Mouse (Mus musculus) G1E (cell line): ENCODE measurements around the gene Eps15l1. TPM values are rescaled to one million over a fixed set of nuclear protein-coding genes. Genes with fewer than 3 reads are reported as not detected.

Experiments used
- ATAC-seq: 2 replicates; pipeline ENCODE4 v1.8.0; 2016; ENCODE audit warnings: mild to moderate bottlenecking; ENCODE audit not compliant: insufficient number of reproducible peaks, poor library complexity, low FRiP score, severe bottlenecking; ENCODE audit errors: extremely low read depth
- DNase-seq: peaks from one replicate; pipeline ENCODE4 v3.0.0; 2012; ENCODE audit warnings: low spot score
- H3K27me3 ChIP-seq: 2 replicates; pipeline ENCODE4 v1.6.1; 2012; ENCODE audit warnings: mild to moderate bottlenecking, low read length, inconsistent platforms; ENCODE audit not compliant: insufficient read depth
- H3K36me3 ChIP-seq: replicated peaks from 2 replicates; pipeline ENCODE3; 2012; ENCODE audit warnings: mild to moderate bottlenecking, inconsistent platforms
- H3K4me1 ChIP-seq: 2 replicates; pipeline ENCODE4 v1.6.1; 2012; ENCODE audit warnings: low read depth, low read length, inconsistent platforms, mixed read lengths; ENCODE audit not compliant: insufficient read depth
- H3K4me3 ChIP-seq: 2 replicates; pipeline ENCODE4 v1.5.1; 2012; ENCODE audit warnings: low read depth, mild to moderate bottlenecking, inconsistent platforms, low read length, moderate library complexity, mixed read lengths
- H3K9me3 ChIP-seq: replicated peaks from 2 replicates; pipeline ENCODE4 v1.6.1; 2012; ENCODE audit warnings: inconsistent platforms
- CTCF ChIP-seq: IDR thresholded peaks from 2 replicates; pipeline ENCODE4 v1.5.1; 2012; ENCODE audit warnings: low read depth, low read length, inconsistent platforms, mixed read lengths
- GATA1 ChIP-seq: IDR thresholded peaks from 2 replicates; pipeline ENCODE4 v1.6.1; 2012; ENCODE audit warnings: borderline replicate concordance, low read length, inconsistent platforms, mixed read lengths
- GATA2 ChIP-seq: IDR thresholded peaks from 2 replicates; pipeline ENCODE4 v1.6.1; 2012; ENCODE audit warnings: low read depth, low read length, inconsistent platforms, borderline replicate concordance
- POLR2AphosphoS5 ChIP-seq: IDR thresholded peaks from 2 replicates; pipeline ENCODE4 v1.6.1; 2012; ENCODE audit warnings: low read depth, low read length, inconsistent platforms; ENCODE audit not compliant: insufficient replicate concordance
- TAL1 ChIP-seq: conservative IDR thresholded peaks from 2 replicates; pipeline ENCODE4 v1.6.1; 2012; ENCODE audit warnings: low read depth, low read length, inconsistent platforms, mixed read lengths
- polyA plus RNA-seq: library from polyadenylated mRNA; stranded (reverse); fragments of >175 nt; gene quantifications from 2 replicates; pipeline ENCODE4 v1.2.3, GENCODE M21; 2012
- total RNA-seq, 2 experiments: library from RNA; stranded (forward) in 1 of 2; stranded (reverse) in 1 of 2; fragments of 200-1000 nt in 1 of 2; fragments of >200 nt in 1 of 2; fragmentation: Nextera tagmentation in 1 of 2; gene quantifications; 2 replicates each; pipeline ENCODE4 v1.2.3; 2014 to 2017

Eps15l1 gene
- total and polyA plus RNA-seq, 3 experiments: 16.7 to 110 (median 37.2) TPM

DNA sequence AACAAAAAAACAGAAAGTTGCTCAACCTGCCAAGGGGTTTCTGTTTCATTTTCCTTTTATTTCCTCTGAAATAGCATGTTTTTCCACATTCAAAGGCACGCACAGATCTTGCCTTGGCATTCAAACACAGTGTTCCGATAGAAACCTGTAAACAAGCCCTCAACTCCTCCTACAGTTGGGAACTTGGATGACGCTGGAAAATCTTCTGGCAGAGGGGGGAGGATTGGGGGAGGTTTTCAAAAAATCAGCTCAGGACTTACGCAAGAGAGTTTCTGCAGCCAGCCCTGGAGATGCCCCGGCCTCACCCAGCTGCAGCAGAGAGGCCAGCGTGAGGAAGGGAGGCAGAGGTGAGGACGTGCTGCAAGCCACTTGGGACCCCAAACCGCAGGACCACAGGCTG lies 117.6 kb downstream of the Eps15l1 start:
- Histone ChIP-seq H3K4me3 (no peak overlapping the region; the same call in 1 of the 2 replicates), H3K9me3 (no peaks in the 10 kb centered on the region), H3K4me1 (peaks cover 7% of the 10 kb centered on the region), H3K36me3 (no peaks in the 10 kb centered on the region), H3K27me3 (peaks cover 41% of the 10 kb centered on the region)
- ATAC-seq (no peak), DNase-seq (no peak)
- TF ChIP-seq GATA2 (no peak), TAL1 (no peak), POLR2AphosphoS5 (no peak), CTCF (no peak), GATA1 (no peak)

GRCm38 (mm10) chr8:72302986-72303612 lies 118.2 kb downstream of the Eps15l1 start:
- DNase-seq: no peak
- Histone ChIP-seq H3K27me3 (peaks cover 45% of the 10 kb centered on the region), H3K36me3 (no peaks in the 10 kb centered on the region), H3K4me1 (peaks cover 4% of the 10 kb centered on the region), H3K9me3 (no peaks in the 10 kb centered on the region), H3K4me3 (no peak overlapping the region)
- ATAC-seq: no peak
- TF ChIP-seq CTCF: no peak
- TF ChIP-seq GATA1: no peak
- no peak for TF ChIP-seq TAL1
- TF ChIP-seq POLR2AphosphoS5: no peak
- TF ChIP-seq GATA2: no peak

DNA sequence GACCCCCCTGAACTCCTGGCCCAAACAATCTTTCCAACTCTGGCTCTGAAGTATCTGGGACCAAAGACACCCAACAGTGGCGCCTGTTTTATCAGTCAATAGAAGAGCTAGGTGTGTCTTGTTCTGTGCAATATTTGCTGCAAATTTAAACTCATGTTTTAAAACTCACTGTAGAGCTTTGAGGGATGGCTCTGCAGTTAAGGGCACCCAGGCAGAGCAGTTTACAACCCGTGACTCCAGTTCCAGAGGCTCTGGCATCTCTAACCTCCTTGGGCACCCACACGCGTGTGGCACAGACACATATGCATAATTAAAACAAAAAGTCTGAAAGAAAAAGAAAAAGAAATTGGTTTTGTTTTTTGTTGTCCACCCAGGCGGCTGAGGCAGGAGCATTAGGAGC lies 119.8 kb downstream of the Eps15l1 start:
- Histone ChIP-seq H3K36me3 (no peaks in the 10 kb centered on the region), H3K9me3 (no peaks in the 10 kb centered on the region), H3K4me1 (peaks cover 4% of the 10 kb centered on the region; the same call in 1 of the 2 replicates), H3K4me3 (no peak overlapping the region), H3K27me3 (peaks cover 52% of the 10 kb centered on the region)
- ATAC-seq (no peak), DNase-seq (no peak)
- TF ChIP-seq GATA1: no peak
- no peak for TF ChIP-seq CTCF
- no peak for TF ChIP-seq GATA2
- TF ChIP-seq POLR2AphosphoS5: no peak
- TF ChIP-seq TAL1: no peak

DNA sequence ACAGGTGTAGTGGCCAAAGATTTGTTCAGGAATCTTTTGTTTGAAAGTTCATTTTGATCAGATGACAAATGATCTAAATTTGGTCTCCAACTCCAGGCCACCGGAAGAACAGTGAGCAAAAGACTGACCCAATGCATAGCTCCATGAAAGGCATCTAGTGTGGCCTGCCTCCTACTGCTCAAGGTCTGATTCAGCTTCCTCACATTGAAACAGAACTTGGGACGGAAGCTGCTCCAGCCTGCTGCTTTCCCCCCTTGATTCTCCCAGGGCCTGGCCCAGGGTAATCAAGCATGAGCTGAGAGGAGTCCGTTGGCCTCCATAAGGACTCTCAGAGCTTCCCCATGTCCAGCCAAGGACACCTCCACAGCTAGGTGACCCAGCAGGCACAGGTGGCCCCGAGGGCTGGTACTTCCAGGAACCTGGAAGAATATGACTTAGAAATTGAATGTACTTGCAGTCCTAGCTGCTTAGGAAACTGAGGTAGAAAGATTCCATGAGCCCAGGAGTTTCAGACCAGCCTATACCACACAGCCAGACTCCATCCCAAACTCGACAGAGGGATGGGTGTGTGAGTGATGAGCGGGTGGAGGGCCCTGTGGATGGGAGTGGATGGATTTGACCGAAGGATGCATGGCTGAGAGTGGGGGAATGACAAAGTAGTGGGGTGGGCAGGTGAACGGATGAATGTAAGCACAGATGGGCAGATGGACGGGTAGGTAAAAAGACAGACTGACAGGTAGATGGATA lies 120.4 kb downstream of the Eps15l1 start:
- no peak overlapping the region for H3K4me3 ChIP-seq

GRCm38 (mm10) chr8:72298928-72299327 lies 122.3 kb downstream of the Eps15l1 start:
- Histone ChIP-seq H3K4me3 (no peak overlapping the region), H3K4me1 (peaks cover 18% of the 10 kb centered on the region), H3K36me3 (no peaks in the 10 kb centered on the region), H3K9me3 (no peaks in the 10 kb centered on the region), H3K27me3 (peaks cover 59% of the 10 kb centered on the region)
- DNase-seq (no peak), ATAC-seq (no peak)
- TF ChIP-seq POLR2AphosphoS5: no peak
- no peak for TF ChIP-seq CTCF
- TF ChIP-seq TAL1: no peak
- no peak for TF ChIP-seq GATA1
- TF ChIP-seq GATA2: no peak

More for the DNA sequence above, 120.4 kb downstream of the Eps15l1 start:
- TF ChIP-seq GATA2 (no peak), POLR2AphosphoS5 (no peak), GATA1 (no peak), TAL1 (no peak), CTCF (no peak)
- Histone ChIP-seq H3K9me3 (no peaks in the 10 kb centered on the region), H3K27me3 (peaks cover 54% of the 10 kb centered on the region), H3K4me1 (peaks cover 8% of the 10 kb centered on the region; the same call in 1 of the 2 replicates), H3K36me3 (no peaks in the 10 kb centered on the region)
- DNase-seq: no peak
- no peak for ATAC-seq

GRCm38 (mm10) chr8:72296561-72296960 lies 124.7 kb downstream of the Eps15l1 start:
- no peak for ATAC-seq
- H3K4me3 ChIP-seq: no peak overlapping the region
- no peak for DNase-seq
- peaks cover 45% of the 10 kb centered on the region for H3K27me3 ChIP-seq
- peaks cover 15% of the 10 kb centered on the region for H3K4me1 ChIP-seq
- no peaks in the 10 kb centered on the region; the same call in 1 of the 2 replicates for H3K9me3 ChIP-seq
- TF ChIP-seq GATA1 (no peak), TAL1 (no peak), GATA2 (no peak)
- no peaks in the 10 kb centered on the region for H3K36me3 ChIP-seq

DNA sequence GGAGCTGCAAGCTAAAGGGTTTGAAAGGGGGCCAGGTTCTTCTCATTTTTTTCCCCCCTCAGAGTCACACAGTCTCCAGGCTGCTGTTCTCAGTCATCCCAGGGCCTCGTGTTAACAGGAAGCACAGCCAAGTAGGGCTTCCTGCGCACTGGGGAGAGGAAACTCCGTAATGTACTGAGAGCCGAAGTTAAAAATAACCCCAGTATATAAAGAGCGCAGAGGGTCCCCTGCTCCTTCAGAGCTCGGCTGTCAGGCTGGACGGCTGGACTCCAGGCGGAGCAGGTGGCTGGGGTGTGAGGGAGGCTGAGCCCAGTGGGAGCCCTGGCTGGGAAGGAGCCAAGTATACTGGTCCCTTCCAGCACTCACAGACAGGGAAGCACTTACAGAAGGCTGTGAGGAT lies 125.6 kb downstream of the Eps15l1 start:
- DNase-seq (no peak), ATAC-seq (no peak)
- Histone ChIP-seq H3K4me1 (peaks cover 15% of the 10 kb centered on the region), H3K27me3 (peaks cover 39% of the 10 kb centered on the region), H3K4me3 (no peak overlapping the region), H3K36me3 (no peaks in the 10 kb centered on the region), H3K9me3 (no peaks in the 10 kb centered on the region; the same call in 1 of the 2 replicates)
- TF ChIP-seq TAL1 (no peak), POLR2AphosphoS5 (no peak), GATA2 (no peak), GATA1 (no peak), CTCF (no peak)
